Mouse (Mus musculus): ENCODE results near the gene 4930452B06Rik.

- peak; percentile 93 for TF ChIP-seq CTCF (IDR thresholded peaks at IDR 0.05; ENCODE audit: low read depth)
- TF ChIP-seq EP300 (optimal IDR thresholded peaks at IDR 0.05), result no peak
Measured at GRCm38 (mm10) chr14:8608559-8609171, 57.4 kb downstream of the 4930452B06Rik start.
